Mouse (Mus musculus) kidney, postnatal 0 days (tissue): ENCODE measurements around the gene P2rx7. TPM values are rescaled to one million over a fixed set of nuclear protein-coding genes. Genes with fewer than 3 reads are reported as not detected.

Source experiments
- ATAC-seq: fragments of 200-750 bp; cut with Nextera tagmentation; replicated peaks from 2 replicates; pipeline ENCODE4 v1.8.0; 2017; ENCODE audit warnings: low read depth, moderate number of reproducible peaks, moderate TSS enrichment, moderate library complexity; ENCODE audit not compliant: low FRiP score
- DNase-seq: peaks from one replicate; pipeline ENCODE4 v3.0.0-alpha.2; 2016; ENCODE audit warnings: low spot score
- H3K27ac ChIP-seq: fragments of 300-500 bp; sonication (generic); 2 replicates; pipeline ENCODE4 v1.5.1; 2014; ENCODE audit warnings: mild to moderate bottlenecking
- H3K27me3 ChIP-seq: fragments of 300-500 bp; sonication (generic); 2 replicates; pipeline ENCODE4 v1.6.1; 2014; ENCODE audit warnings: low read length, mixed read lengths; ENCODE audit not compliant: insufficient read depth
- H3K36me3 ChIP-seq: fragments of 300-500 bp; sonication (generic); 2 replicates; pipeline ENCODE4 v1.6.1; 2014; ENCODE audit warnings: low read length, mixed read lengths; ENCODE audit not compliant: insufficient read depth
- H3K4me1 ChIP-seq: fragments of 300-500 bp; sonication (generic); replicated peaks from 2 replicates; pipeline ENCODE4 v1.6.1; 2014; ENCODE audit warnings: antibody characterized with exemption, low read length, mixed read lengths; ENCODE audit not compliant: insufficient read depth
- H3K4me2 ChIP-seq: fragments of 300-500 bp; sonication (generic); 2 replicates; pipeline ENCODE4 v1.6.1; 2014; ENCODE audit warnings: mild to moderate bottlenecking, low read length, moderate library complexity, mixed read lengths
- H3K4me3 ChIP-seq: fragments of 300-500 bp; sonication (generic); replicated peaks from 2 replicates; pipeline ENCODE4 v1.5.1; 2014; ENCODE audit warnings: low read depth, low read length
- H3K9ac ChIP-seq: fragments of 300-500 bp; sonication (generic); 2 replicates; pipeline ENCODE4 v1.6.1; 2014; ENCODE audit warnings: low read depth, low read length
- H3K9me3 ChIP-seq: fragments of 300-500 bp; sonication (generic); replicated peaks from 2 replicates; pipeline ENCODE4 v1.6.1; 2016; ENCODE audit warnings: low read length, inconsistent platforms, mixed read lengths
- CTCF ChIP-seq: IDR thresholded peaks from 2 replicates; pipeline ENCODE4 v1.5.1; 2016; ENCODE audit warnings: antibody characterized with exemption, low read depth, mild to moderate bottlenecking, moderate library complexity
- WGBS: fragments of 180-500 bp; shearing (Covaris S2); extraction: QIAGEN DNeasy Blood & Tissue Kit; methylation state at CpG from one replicate; pipeline ENCODE4 v1.1.7; 2014; 5-methylcytosine and 5-hydroxymethylcytosine counted together
- polyA plus RNA-seq: library from polyadenylated mRNA; unstranded; fragments of >200 nt; fragmentation: Nextera tagmentation; extraction: Ambion mirVana; gene quantifications from 2 replicates; pipeline ENCODE4 v1.2.1, GENCODE M21; 2015

P2rx7 gene
- polyA plus RNA-seq, 1 experiment from 2014 or later: 2.3 TPM

DNA sequence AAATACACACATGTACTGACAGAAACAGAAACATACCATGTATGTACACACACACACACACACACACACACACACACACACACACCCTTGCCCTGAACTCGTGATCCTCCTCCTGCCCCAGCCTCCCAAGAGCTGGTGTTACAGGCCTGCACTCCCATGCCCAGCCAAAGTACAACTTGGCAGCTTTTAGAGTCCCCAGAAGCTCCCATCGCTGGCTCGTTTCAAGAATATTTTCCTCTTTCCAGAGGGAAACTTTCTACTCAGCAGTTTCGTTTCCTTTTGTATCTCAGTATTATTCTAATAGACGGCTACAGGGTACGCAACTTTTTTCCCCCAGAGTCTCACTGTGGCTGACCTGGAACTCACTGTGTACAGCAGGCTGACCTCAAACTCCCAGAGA lies 58.4 kb downstream of the P2rx7 start:
- no peak for TF ChIP-seq CTCF
- no peaks in the 10 kb centered on the region for H3K27me3 ChIP-seq
- H3K4me2 ChIP-seq: no peak overlapping the region
- H3K36me3 ChIP-seq: no peaks in the 10 kb centered on the region
- ATAC-seq (no peak), DNase-seq (no peak)
- H3K4me1 ChIP-seq: peaks cover 5% of the 10 kb centered on the region; the same call in 1 of the 2 replicates
- H3K4me3 ChIP-seq: no peak overlapping the region
- 66% methylated on average over 6 of the region's 6 CpGs for WGBS
- H3K9me3 ChIP-seq: no peaks in the 10 kb centered on the region
- H3K27ac ChIP-seq: no peak overlapping the region
- no peak overlapping the region for H3K9ac ChIP-seq

DNA sequence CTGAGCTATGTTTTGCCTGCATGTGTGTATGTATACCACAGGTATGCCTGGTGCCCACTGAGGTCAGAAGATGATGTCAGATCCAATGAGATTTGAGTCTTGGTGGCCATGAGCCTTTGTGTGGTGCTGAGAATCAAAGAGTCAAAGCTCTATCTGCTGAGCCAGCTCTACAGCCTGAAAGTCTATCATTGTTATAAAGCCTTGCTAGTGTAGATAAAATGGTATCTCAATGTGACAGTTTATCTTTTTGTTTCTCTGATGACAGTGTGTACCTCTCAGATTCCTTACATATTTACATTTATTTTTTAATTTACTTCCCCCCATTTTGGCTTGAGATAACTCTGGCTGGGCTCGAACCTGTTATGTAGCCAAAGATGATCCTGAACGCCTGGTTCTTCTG lies 59.9 kb downstream of the P2rx7 start:
- no peak overlapping the region for H3K4me2 ChIP-seq
- TF ChIP-seq CTCF: no peak
- 91% methylated on average over 2 of the region's 2 CpGs for WGBS
- no peaks in the 10 kb centered on the region for H3K27me3 ChIP-seq
- no peak for ATAC-seq
- no peaks in the 10 kb centered on the region for H3K9me3 ChIP-seq
- H3K4me3 ChIP-seq: no peak overlapping the region
- H3K9ac ChIP-seq: no peak overlapping the region
- H3K36me3 ChIP-seq: no peaks in the 10 kb centered on the region
- no peak overlapping the region for H3K27ac ChIP-seq
- no peak for DNase-seq
- peaks cover 12% of the 10 kb centered on the region for H3K4me1 ChIP-seq

DNA sequence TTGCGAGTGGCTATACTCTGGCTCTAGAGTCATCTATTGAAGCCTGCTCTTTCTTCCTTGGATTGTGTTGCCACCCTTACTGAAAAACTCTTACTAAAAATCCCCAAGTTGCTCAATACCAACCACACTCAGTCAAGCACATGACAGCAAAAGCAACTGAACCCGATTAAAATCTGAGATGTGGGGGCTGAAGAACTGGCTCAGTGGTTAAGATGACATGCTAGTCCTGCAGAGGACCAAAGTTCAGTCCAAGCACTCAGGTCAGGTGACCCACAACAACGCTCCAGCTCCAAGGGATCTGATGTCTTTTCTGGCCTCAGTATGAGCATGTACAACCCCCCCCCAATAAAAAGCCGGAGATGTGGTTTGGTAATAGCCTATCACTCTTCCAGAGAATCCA lies 60.9 kb downstream of the P2rx7 start:
- Histone ChIP-seq H3K9ac (no peak overlapping the region), H3K4me2 (no peak overlapping the region), H3K27me3 (no peaks in the 10 kb centered on the region), H3K36me3 (no peaks in the 10 kb centered on the region), H3K4me3 (no peak overlapping the region), H3K27ac (no peak overlapping the region), H3K4me1 (peaks cover 15% of the 10 kb centered on the region), H3K9me3 (no peaks in the 10 kb centered on the region)
- no peak for TF ChIP-seq CTCF
- ATAC-seq: no peak
- 60% methylated on average over 4 of the region's 4 CpGs for WGBS
- DNase-seq: no peak

DNA sequence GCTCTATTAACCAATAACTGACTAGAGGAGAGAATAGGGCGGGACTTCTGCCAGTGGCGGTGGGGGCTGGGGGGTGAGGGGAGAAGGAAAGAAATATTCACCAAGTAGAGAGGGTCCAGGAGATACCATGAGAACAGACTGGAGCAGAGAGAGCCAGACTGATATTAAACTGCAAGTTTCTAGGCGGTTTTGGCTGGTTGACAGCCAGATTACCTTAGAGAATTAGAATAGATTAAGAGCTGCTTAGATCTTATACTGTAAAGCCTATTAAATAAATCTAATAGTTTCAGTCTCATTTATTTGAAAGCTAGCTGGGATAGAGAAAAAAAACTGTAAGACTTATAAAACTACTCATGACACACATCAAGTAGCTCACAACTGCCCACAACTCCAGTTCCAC lies 61.5 kb downstream of the P2rx7 start:
- H3K27ac ChIP-seq: no peak overlapping the region
- DNase-seq (no peak), ATAC-seq (no peak)
- H3K27me3 ChIP-seq: no peaks in the 10 kb centered on the region
- peaks cover 15% of the 10 kb centered on the region for H3K4me1 ChIP-seq
- no peak overlapping the region for H3K4me3 ChIP-seq
- WGBS: 80% methylated on average over 3 of the region's 3 CpGs
- no peaks in the 10 kb centered on the region for H3K36me3 ChIP-seq
- TF ChIP-seq CTCF: no peak
- no peaks in the 10 kb centered on the region for H3K9me3 ChIP-seq
- H3K9ac ChIP-seq: no peak overlapping the region
- H3K4me2 ChIP-seq: no peak overlapping the region

DNA sequence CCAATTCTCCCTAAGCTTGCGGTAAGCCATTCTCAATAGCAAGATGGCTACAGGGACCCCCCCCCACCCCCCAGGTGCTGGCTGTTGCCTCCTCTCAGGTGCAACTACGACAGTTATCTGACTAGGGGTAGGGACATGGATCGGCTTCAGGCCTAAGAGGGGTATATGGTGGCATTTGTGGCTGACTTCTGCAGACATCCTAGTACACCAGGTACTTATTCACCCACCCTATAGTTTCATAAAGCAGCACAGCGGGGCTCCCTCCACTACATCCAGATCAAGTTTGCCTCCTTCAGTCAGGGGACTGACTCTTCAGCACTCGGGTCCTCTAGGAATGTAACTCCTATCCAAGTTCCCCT lies 63.2 kb downstream of the P2rx7 start:
- no peaks in the 10 kb centered on the region for H3K36me3 ChIP-seq
- H3K4me1 ChIP-seq: peaks cover 15% of the 10 kb centered on the region
- peak overlapping the region; percentile 67 for H3K4me3 ChIP-seq
- H3K4me2 ChIP-seq: peak overlapping the region; percentile 86
- ATAC-seq: no peak
- WGBS: 40% methylated on average over 5 of the region's 5 CpGs
- TF ChIP-seq CTCF: no peak
- H3K9me3 ChIP-seq: no peaks in the 10 kb centered on the region
- no peaks in the 10 kb centered on the region for H3K27me3 ChIP-seq
- DNase-seq: no peak
- peak overlapping the region; percentile 82 for H3K9ac ChIP-seq
- peak overlapping the region; percentile 91 for H3K27ac ChIP-seq

DNA sequence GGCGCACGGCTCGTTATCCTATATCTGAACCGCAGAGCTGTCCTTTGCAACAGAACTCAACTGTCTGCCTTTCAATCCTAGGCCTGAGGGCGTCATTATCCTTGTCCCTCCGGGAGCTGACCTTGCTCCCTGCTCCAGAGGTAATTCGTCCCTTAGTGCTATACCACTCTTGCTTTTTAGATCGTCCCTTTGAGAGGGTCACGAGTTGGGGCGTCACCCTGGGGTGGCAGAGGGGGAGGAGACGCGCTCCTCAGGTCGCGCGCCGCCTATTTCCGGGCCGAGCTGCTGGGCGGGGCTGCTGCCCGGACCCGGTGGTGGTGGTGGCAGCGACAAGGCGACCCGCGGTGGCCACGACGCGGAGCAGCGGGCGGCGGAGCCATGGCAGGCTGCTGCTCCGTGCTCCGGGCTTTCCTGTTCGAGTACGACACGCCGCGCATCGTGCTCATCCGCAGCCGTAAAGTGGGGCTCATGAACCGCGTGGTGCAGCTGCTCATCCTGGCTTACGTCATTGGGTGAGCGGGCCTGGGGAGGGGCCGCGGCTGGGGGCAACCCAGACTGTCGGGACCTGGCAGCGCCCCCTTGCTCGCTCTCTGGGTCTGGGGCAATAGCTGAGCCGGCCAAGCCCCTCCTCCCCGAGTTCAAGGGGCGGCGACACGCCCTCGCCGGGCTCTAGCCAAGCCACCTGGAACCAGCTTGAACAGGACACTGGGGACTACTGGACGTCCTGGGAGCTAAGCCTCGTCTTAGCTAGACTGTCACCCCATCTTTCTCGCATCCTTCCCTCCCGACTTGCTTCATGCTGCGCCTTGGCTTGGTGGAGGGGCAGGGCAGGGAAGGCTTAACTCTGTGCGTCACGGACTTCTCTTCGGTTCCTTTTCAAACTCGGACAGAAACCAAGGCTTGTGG lies 63.8 kb downstream of the P2rx7 start, which contains the start of gene P2rx4:
Gene P2rx4 (plus strand): TSS at position 269 of the 906 bp plus-strand sequence.
- WGBS: 2% methylated on average over 66 of the region's 66 CpGs
- Histone ChIP-seq H3K4me2 (peak within 1 kb of the TSS; percentile 86), H3K27me3 (no peaks in the 10 kb centered on the region), H3K4me3 (peak within 1 kb of the TSS; percentile 67), H3K27ac (peak within 1 kb of the TSS; percentile 91), H3K9ac (peak within 1 kb of the TSS; percentile 82), H3K36me3 (no peaks in the 10 kb centered on the region), H3K9me3 (no peaks in the 10 kb centered on the region), H3K4me1 (peaks cover 15% of the 10 kb centered on the region)
- peak; percentile 92 for ATAC-seq
- peak; percentile 89 for DNase-seq
- TF ChIP-seq CTCF: peak; percentile 47
